16 mouse cellular contexts compared by ENCODE assay signal in genomic region chr5:72757155-72757773, GRCm38 (mm10). TPM values are rescaled to one million over a fixed set of nuclear protein-coding genes. Genes with fewer than 3 reads are reported as not detected.
DNase-seq lines count a peak whose midpoint lies in the region; ATAC-seq lines count a peak whose summit lies in the region.
"Had no signal": no experiment of that assay in that cellular context is flagged by ENCODE, and none has a peak within 500 bp of the region (broad histone marks: within the 10 kb centered on the region; RNA-seq: fewer than 3 reads in every experiment).

No protein-coding gene starts in this region.

- H3K27ac ChIP-seq in forebrain, embryonic 14.5 days (ENCODE audit: low read depth, low read length): no peak overlapping the region
- no peak overlapping the region for H3K27ac ChIP-seq in forebrain, embryonic 12.5 days
- H3K27ac ChIP-seq in midbrain, embryonic 13.5 days: no peak overlapping the region
- no peak overlapping the region for H3K27ac ChIP-seq in midbrain, embryonic 14.5 days (replicated peaks; ENCODE audit: low read depth, low read length)
- H3K27ac ChIP-seq in neural tube, embryonic 15.5 days (replicated peaks): no peak overlapping the region
- no peak overlapping the region for H3K27ac ChIP-seq in limb, embryonic 10.5 days
- H3K27ac ChIP-seq: embryonic facial prominence, embryonic 15.5 days; heart, embryonic 10.5 days; limb, embryonic 13.5 days had no signal

- no peaks in the 10 kb centered on the region for H3K36me3 ChIP-seq in forebrain, embryonic 14.5 days (ENCODE audit: control insufficient read depth, insufficient read depth, low read length)
- no peaks in the 10 kb centered on the region for H3K36me3 ChIP-seq in forebrain, embryonic 12.5 days (replicated peaks)
- no peaks in the 10 kb centered on the region for H3K36me3 ChIP-seq in midbrain, embryonic 13.5 days
- H3K36me3 ChIP-seq in midbrain, embryonic 14.5 days (ENCODE audit: control insufficient read depth, insufficient read depth, low read length): no peaks in the 10 kb centered on the region
- H3K36me3 ChIP-seq in neural tube, embryonic 15.5 days: no peaks in the 10 kb centered on the region
- H3K36me3 ChIP-seq in limb, embryonic 10.5 days: no peaks in the 10 kb centered on the region
- H3K36me3 ChIP-seq: embryonic facial prominence, embryonic 15.5 days; limb, embryonic 13.5 days had no signal

- ATAC-seq in forebrain, embryonic 14.5 days: peak; percentile 52
- no peak; the same call in 1 of the 2 replicates for ATAC-seq in forebrain, embryonic 12.5 days (ENCODE audit: low FRiP score)
- ATAC-seq in midbrain, embryonic 13.5 days: peak; percentile 15; the same call in 1 of the 2 replicates
- ATAC-seq in midbrain, embryonic 14.5 days (ENCODE audit: low FRiP score, low TSS enrichment): no peak
- peak; percentile 43 for ATAC-seq in granulocyte monocyte progenitor cell, adult 5-6 weeks (replicated peaks; ENCODE audit: poor library complexity, severe bottlenecking)
- peak; percentile 68 for ATAC-seq in neural tube, embryonic 15.5 days (ENCODE audit: low FRiP score)
- ATAC-seq: liver, postnatal 0 days had no signal

- H3K4me2 ChIP-seq in forebrain, embryonic 14.5 days (ENCODE audit: low read length): no peak overlapping the region
- H3K4me2 ChIP-seq in forebrain, embryonic 12.5 days: no peak overlapping the region
- H3K4me2 ChIP-seq in midbrain, embryonic 13.5 days (replicated peaks): no peak overlapping the region
- no peak overlapping the region for H3K4me2 ChIP-seq in midbrain, embryonic 14.5 days (ENCODE audit: low read length)
- no peak overlapping the region for H3K4me2 ChIP-seq in neural tube, embryonic 15.5 days
- H3K4me2 ChIP-seq: embryonic facial prominence, embryonic 15.5 days; limb, embryonic 13.5 days had no signal

- peaks cover 7% of the 10 kb centered on the region for H3K4me1 ChIP-seq in forebrain, embryonic 14.5 days (ENCODE audit: control insufficient read depth, insufficient read depth, low read length)
- H3K4me1 ChIP-seq in forebrain, embryonic 12.5 days: peaks cover 5% of the 10 kb centered on the region; the same call in 1 of the 2 replicates
- H3K4me1 ChIP-seq in midbrain, embryonic 13.5 days (replicated peaks): 0 out of 2 replicates have a peak, but pooled peaks cover 7% of the 10 kb centered on the region
- H3K4me1 ChIP-seq in midbrain, embryonic 14.5 days (ENCODE audit: control insufficient read depth, insufficient read depth, low read length): no peaks in the 10 kb centered on the region
- H3K4me1 ChIP-seq in neural tube, embryonic 15.5 days: no peaks in the 10 kb centered on the region
- H3K4me1 ChIP-seq in limb, embryonic 10.5 days: no peaks in the 10 kb centered on the region
- H3K4me1 ChIP-seq: heart, embryonic 10.5 days; limb, embryonic 13.5 days had no signal

- H3K4me3 ChIP-seq in forebrain, embryonic 14.5 days (ENCODE audit: low read depth, low read length): no peak overlapping the region
- H3K4me3 ChIP-seq in forebrain, embryonic 12.5 days (replicated peaks): no peak overlapping the region
- H3K4me3 ChIP-seq in midbrain, embryonic 13.5 days (replicated peaks): no peak overlapping the region
- H3K4me3 ChIP-seq in midbrain, embryonic 14.5 days (replicated peaks; ENCODE audit: low read depth, low read length): no peak overlapping the region
- no peak overlapping the region for H3K4me3 ChIP-seq in neural tube, embryonic 15.5 days (replicated peaks)
- H3K4me3 ChIP-seq in limb, embryonic 10.5 days: no peak overlapping the region
- H3K4me3 ChIP-seq: embryonic facial prominence, embryonic 15.5 days; heart, embryonic 10.5 days; limb, embryonic 13.5 days had no signal

- no peaks in the 10 kb centered on the region for H3K27me3 ChIP-seq in forebrain, embryonic 14.5 days (replicated peaks; ENCODE audit: control insufficient read depth, insufficient read depth, low read length)
- no peaks in the 10 kb centered on the region for H3K27me3 ChIP-seq in forebrain, embryonic 12.5 days
- H3K27me3 ChIP-seq in midbrain, embryonic 13.5 days: no peaks in the 10 kb centered on the region
- H3K27me3 ChIP-seq in midbrain, embryonic 14.5 days (ENCODE audit: control insufficient read depth, insufficient read depth, low read length): no peaks in the 10 kb centered on the region
- H3K27me3 ChIP-seq in neural tube, embryonic 15.5 days (replicated peaks): no peaks in the 10 kb centered on the region
- no peaks in the 10 kb centered on the region for H3K27me3 ChIP-seq in limb, embryonic 10.5 days (ENCODE audit: low read depth, poor library complexity, severe bottlenecking)
- H3K27me3 ChIP-seq: embryonic facial prominence, embryonic 15.5 days; limb, embryonic 13.5 days had no signal

- H3K9ac ChIP-seq in forebrain, embryonic 14.5 days (ENCODE audit: low read length): no peak overlapping the region
- H3K9ac ChIP-seq in forebrain, embryonic 12.5 days: no peak overlapping the region
- no peak overlapping the region for H3K9ac ChIP-seq in midbrain, embryonic 13.5 days (replicated peaks)
- H3K9ac ChIP-seq in midbrain, embryonic 14.5 days (replicated peaks; ENCODE audit: low read length): no peak overlapping the region
- H3K9ac ChIP-seq in neural tube, embryonic 15.5 days (replicated peaks): no peak overlapping the region
- H3K9ac ChIP-seq: embryonic facial prominence, embryonic 15.5 days; limb, embryonic 13.5 days; liver, postnatal 0 days had no signal

- no peaks in the 10 kb centered on the region for H3K9me3 ChIP-seq in forebrain, embryonic 14.5 days (replicated peaks; ENCODE audit: control insufficient read depth, low read length)
- no peaks in the 10 kb centered on the region for H3K9me3 ChIP-seq in forebrain, embryonic 12.5 days
- no peaks in the 10 kb centered on the region for H3K9me3 ChIP-seq in midbrain, embryonic 13.5 days
- no peaks in the 10 kb centered on the region for H3K9me3 ChIP-seq in midbrain, embryonic 14.5 days (ENCODE audit: control insufficient read depth, low read length)
- H3K9me3 ChIP-seq in neural tube, embryonic 15.5 days (replicated peaks): no peaks in the 10 kb centered on the region
- H3K9me3 ChIP-seq in limb, embryonic 10.5 days (replicated peaks): no peaks in the 10 kb centered on the region
- H3K9me3 ChIP-seq: embryonic facial prominence, embryonic 15.5 days; heart, embryonic 10.5 days; limb, embryonic 13.5 days had no signal

- WGBS in forebrain, embryonic 14.5 days: 57% methylated on average over 18 of the region's 18 CpGs
- 80% methylated on average over 18 of the region's 18 CpGs for WGBS in forebrain, embryonic 12.5 days
- 78% methylated on average over 18 of the region's 18 CpGs for WGBS in midbrain, embryonic 13.5 days
- WGBS in midbrain, embryonic 14.5 days: 75% methylated on average over 18 of the region's 18 CpGs
- 70% methylated on average over 18 of the region's 18 CpGs for WGBS in neural tube, embryonic 15.5 days
- WGBS in limb, embryonic 10.5 days: 84% methylated on average over 18 of the region's 18 CpGs

- DNase-seq in forebrain, embryonic 14.5 days (ENCODE audit: low spot score): peak; percentile 51
- no peak for DNase-seq in midbrain, embryonic 14.5 days
- no peak for DNase-seq in limb, embryonic 10.5 days (ENCODE audit: low spot score)
- DNase-seq in lung, postnatal 4 days: no peak
- DNase-seq: heart, postnatal 4 days; liver, postnatal 0 days; right cerebral cortex, postnatal 25 days had no signal

RNA-seq across cellular contexts. Expression of gene Txk, which starts 4.7 kb away (rescaled TPM):
- not detected in 2 replicates for polyA plus RNA-seq in forebrain, embryonic 14.5 days (2014; fragmentation: Nextera tagmentation; extraction: Ambion mirVana)
- not detected in 2 replicates for polyA plus RNA-seq in forebrain, embryonic 12.5 days (2016; fragmentation: Nextera tagmentation; extraction: Ambion mirVana)
- 0.07 TPM in 1 of 2 replicates, not detected in the other for polyA plus RNA-seq in midbrain, embryonic 13.5 days (2015; fragmentation: Nextera tagmentation; extraction: Ambion mirVana)
- polyA plus RNA-seq in midbrain, embryonic 14.5 days (2014; fragmentation: Nextera tagmentation; extraction: Ambion mirVana): 0.12 and 0.13 TPM in 2 replicates
- not detected in 2 replicates for total RNA-seq in granulocyte monocyte progenitor cell, adult 5-6 weeks (2014; fragmentation: Nextera tagmentation)
- total RNA-seq in granulocyte monocyte progenitor cell, adult 5-6 weeks (2017): 0.31 TPM in 1 of 2 replicates, not detected in the other
- 0.13 and 2.5 TPM in 2 replicates for polyA plus RNA-seq in neural tube, embryonic 15.5 days (2015; fragmentation: Nextera tagmentation; extraction: Ambion mirVana)
- not detected in 2 replicates for polyA plus RNA-seq in limb, embryonic 10.5 days (2016; fragmentation: Nextera tagmentation; extraction: Ambion mirVana)
- total RNA-seq: gastrocnemius, adult 18-20 months; layer of hippocampus, postnatal 14 days had no signal
- polyA plus RNA-seq: heart, embryonic 10.5 days had no signal

Comparison
In these comparisons a context has a peak if more than half of its experiments do, and no peak if none do; other contexts are left out.
1. ATAC-seq: peak in forebrain, embryonic 14.5 days (single experiment), midbrain, embryonic 13.5 days (single experiment), granulocyte monocyte progenitor cell, adult 5-6 weeks (single experiment) and neural tube, embryonic 15.5 days (single experiment); none in forebrain, embryonic 12.5 days (single experiment) and midbrain, embryonic 14.5 days (single experiment).